Mouse (Mus musculus) left cerebral cortex, adult 11 months (tissue): ENCODE results near the gene Rfx5.
A peak's percentile ranks its signal among the peaks of the same experiment; 100 is the strongest.
"Not testable (repeated sequence)": the region's sequence is repeated elsewhere in the genome, so short reads cannot be mapped to it uniquely, and the experiment has no call there.

Experiments
- DNase-seq: peaks from one replicate; pipeline ENCODE4 v3.0.0; 2022; ENCODE audit warnings: low spot score

The Rfx5 gene

DNA sequence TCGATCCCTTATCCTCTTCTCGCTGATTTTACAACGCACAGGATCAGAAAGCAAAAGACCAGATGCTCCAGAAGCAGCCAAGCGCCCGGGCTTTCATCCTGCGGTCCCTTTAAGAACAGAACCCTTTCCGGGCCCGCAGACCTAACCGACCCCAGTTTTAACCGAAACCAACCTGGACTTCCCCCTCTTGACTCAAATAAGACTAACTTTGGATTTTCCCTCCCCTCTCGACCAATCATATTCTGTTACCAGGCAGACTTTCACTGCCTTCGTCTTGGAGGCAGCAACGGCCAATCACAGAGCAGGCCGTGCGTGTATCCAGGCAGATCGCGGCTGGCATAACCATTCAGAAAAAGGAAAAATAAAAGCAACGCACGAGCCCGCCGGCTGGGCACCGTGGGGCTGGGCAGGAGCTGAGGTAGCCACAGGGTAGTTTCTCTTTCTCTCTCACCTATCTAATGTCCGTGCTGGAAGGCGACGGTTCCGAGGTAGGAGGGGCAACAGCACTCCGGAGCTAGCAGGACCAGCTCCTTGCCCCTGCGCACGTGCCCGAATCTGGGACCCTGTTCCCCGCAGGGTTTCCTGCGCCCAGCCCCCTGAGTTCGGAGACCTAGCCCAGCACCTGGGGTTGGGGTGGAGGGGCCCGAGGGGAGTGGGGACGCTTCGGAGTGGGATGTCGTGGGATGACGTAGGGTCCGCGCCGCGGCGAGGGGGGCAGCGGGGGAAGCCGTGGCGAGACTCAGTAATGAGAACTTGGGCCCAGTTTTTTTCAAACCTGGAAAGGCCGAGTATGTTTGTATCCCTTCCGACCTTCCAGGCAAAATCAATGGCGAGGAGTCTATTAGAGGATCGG, at the start of gene Rfx5:
Rfx5 (plus strand) TSS at position 312 of the 853 bp plus-strand sequence.
- peak; percentile 95 for DNase-seq

- DNase-seq: not testable (repeated sequence)
These were observed 49.1 kb upstream of the Rfx5 start for GRCm38 (mm10) chr3:94904759-94905158.

DNA sequence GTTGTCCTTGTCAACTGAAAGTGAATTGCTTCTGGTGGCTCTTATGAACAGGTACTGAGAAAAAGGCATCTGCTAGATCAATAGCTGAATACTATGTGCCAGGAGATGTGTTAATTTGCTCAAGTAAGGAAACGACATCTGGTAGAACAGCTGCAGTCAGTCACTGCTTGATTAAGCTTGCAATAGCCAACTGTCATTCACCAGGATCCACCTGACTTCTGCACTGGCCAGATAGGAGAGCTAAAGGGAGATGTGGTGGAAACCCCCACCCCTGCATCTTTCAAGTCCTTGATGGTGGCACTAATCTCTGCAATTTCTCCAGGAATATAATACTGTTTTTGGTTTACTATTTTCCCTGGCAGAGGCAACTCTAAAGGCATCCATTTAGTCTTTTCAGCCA, 47.4 kb upstream of the Rfx5 start:
- no peak for DNase-seq

DNA sequence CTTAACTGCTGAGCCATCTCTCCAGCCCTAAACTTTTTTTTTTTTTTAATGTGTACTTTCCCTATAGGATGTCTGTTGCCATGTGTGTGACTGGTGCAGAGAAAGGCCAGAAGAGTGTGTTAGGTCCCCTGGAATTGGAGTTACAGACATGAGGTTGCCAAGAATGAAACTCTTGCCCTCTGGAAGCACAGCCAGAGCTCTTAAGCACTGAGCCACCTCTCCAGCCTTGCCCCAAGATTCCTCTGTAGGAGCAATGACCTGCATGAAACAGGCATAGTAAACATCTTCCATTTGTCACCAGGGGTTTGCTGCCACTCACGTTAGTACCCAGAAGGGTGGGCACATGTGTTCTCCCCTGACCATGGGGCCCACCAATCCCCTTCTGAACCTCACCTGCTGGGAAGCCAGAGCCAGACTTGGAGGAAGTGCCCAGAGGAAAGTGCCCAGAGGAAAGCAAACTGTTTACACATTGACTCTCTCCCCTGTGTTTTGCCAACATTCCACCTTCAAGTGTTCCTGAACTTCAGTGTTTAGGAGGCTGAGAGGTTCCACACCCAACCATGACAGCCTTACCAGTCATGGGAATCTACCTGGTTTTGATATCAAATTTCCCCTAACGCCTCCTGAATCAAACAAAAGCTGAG, 42.7 kb upstream of the Rfx5 start:
- DNase-seq: no peak

GRCm38 (mm10) chr3:94913801-94914200, 40.1 kb upstream of the Rfx5 start:
- DNase-seq: no peak

GRCm38 (mm10) chr3:94915903-94916741, 37.8 kb upstream of the Rfx5 start:
- DNase-seq: no peak

- no peak for DNase-seq
These were observed 36.0 kb upstream of the Rfx5 start for GRCm38 (mm10) chr3:94917816-94918361.

DNA sequence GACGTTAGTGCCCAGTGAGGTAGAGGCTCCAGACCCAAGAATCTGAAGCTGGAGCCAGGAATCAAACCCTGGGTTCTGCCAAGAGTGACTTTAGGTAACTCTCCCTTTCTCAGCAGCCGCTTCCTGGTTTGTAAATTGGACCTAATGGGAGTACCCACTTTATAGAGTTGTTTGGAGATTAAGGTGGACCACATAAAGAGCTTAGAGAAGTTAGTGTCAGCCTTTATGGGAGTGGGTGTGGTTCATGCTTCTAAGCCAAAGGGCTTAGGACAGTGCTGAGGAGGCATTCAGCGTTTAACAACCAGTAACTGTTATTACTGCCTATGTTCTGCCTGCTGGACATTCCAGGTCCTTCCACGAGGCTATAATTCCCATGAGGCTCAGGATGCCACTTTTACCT, 35.0 kb upstream of the Rfx5 start:
- no peak for DNase-seq

GRCm38 (mm10) chr3:94921104-94921503, 32.8 kb upstream of the Rfx5 start:
- DNase-seq: no peak

DNA sequence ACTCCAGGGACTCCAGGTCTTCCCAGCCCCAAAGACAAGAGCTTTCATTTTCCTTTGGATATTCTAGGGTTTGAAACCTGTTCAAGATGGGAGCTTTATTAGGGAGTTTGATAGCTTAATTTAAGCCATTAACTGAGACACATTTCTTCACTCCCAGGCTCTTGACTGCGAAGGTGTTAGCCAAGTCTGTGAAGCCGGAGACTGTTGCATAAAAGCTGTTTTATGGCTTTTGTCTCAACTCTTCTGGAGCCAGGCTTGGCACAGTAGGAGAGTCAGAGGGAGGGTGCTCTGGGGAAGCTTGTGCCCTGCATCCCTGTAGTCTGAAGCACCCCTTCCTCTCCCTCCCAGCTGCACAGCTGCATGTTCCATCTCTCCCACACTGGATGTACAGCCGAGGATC, 31.5 kb upstream of the Rfx5 start:
- DNase-seq: no peak

GRCm38 (mm10) chr3:94924688-94925087, 29.2 kb upstream of the Rfx5 start:
- no peak for DNase-seq

GRCm38 (mm10) chr3:94926301-94926736, 27.6 kb upstream of the Rfx5 start:
- DNase-seq: not testable (repeated sequence)

- DNase-seq: not testable (repeated sequence)
These were observed 24.9 kb upstream of the Rfx5 start for GRCm38 (mm10) chr3:94928979-94929378.

DNA sequence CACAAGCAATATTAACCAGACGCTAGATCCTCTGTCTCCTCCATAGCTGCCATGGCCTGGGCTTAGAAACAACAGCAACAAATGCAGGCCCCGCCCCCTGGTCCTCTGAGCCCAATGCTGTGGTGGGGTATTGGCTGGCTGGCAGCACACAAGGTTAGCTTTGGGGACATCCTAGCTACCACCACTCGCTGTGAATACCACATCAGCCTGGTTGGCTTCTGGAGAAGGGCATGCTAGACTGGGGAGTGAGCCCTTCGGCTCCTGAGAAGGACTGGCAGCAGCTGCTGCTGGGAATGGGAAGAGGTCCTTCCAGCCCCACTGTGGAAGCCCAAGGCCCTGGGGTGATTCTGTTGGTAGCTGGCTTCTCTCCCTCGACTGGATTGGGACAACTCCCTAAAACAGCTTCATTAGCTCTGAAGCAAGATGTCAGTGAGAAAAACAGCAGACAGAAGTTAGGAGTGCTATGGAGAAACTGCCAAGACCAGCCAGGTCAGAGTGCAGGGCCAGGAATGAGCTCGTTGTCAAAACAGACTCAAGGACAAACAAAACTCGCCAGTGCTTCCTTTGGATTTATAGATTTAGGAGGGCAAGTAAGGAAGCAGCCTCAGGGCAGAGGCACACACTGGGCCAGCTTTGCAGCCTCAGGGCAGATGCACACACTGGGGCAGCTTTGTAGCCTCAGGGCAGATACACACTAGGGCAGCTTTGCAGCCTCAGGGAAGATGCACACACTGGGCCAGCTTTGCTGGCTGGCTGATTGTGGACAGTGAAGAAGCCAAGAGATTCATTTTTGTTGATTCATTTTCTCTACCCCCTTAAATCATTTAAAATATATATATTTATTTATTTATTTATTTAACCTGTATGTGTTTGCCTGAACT, 23.2 kb upstream of the Rfx5 start:
- not testable (repeated sequence) for DNase-seq

DNA sequence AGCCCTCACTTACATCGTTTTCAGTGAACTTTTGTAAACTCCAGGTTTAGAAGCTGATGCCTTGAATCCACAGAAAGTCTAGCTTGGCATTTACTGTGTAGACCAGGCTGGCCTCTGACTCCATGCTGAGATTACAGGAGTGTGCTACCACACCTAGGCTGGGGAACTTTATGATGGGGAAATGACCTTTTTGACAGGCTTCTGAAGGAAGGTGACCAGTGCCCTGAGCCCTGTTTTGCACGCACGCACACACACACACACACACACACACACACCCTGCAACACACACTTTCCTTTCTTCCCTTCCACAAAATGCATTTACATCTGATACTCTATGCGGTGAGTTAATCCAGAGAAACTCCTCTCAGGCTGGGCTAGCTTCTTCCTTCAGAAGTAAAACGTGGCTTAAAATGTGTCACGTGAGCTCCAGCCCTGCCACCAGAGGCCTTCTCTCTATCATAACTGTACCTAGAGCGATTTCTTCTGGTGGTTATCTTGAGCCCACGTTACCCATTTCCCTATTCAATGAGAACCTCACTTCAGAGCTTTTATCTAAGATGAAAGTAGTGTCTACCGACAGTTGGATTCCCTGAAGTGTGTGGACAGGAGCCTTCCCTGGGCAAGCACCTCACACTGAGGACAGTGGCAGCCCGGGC, 22.3 kb upstream of the Rfx5 start:
- not testable (repeated sequence) for DNase-seq

DNA sequence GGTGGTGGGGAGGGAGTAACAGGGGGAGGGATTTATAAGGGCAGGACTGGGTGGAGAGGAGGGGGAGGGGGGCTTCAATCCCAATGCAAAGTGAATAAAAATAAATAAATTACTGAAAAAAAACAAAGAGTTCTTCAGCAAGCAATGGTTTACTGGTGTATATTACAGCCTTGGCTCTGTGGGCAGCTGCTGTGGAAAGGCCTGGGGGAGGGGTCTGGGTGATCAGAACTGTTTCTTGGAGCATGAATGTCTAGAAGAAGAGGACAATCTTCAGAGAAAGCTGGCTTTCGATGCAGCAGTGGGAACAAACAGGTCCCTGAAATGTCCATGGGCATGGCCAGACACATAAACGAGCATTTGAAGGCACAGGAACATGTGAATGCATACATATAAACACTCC, 21.6 kb upstream of the Rfx5 start:
- DNase-seq: not testable (repeated sequence)

GRCm38 (mm10) chr3:94932809-94933564, 20.9 kb upstream of the Rfx5 start, which contains the start of gene Selenbp1:
TSS of gene Selenbp1 (plus strand) at chr3:94933056.
- DNase-seq: peak; percentile 57

- not testable (repeated sequence) for DNase-seq
These were observed 20.3 kb upstream of the Rfx5 start for GRCm38 (mm10) chr3:94933604-94934003.

GRCm38 (mm10) chr3:94934564-94934963, 19.3 kb upstream of the Rfx5 start:
- not testable (repeated sequence) for DNase-seq

DNA sequence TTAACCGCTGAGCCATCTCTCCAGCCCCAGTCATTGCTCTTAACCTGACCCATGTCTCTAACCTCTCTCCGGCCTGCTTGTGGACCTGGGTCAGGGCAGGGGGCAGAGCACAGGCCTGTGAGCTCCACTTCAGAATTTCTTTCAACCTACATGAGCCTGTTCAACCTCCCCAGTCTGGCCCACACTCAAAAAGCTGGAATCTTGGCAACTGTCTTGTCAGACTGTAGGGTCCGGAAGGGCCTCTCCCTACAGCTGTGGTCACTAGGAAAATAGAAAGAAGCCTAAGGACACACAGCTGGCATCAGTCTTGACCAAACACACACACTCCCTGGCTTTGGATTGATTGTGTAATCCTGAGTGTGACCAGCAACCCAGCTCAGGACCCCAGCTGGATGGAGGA, 18.5 kb upstream of the Rfx5 start:
- not testable (repeated sequence) for DNase-seq
